Mouse (Mus musculus) thymus, postnatal 14 days (tissue): Measurements from ENCODE around the gene Klf13.

Source experiments
- DNase-seq: peaks from one replicate; pipeline ENCODE4 v3.0.0; 2021

Gene Klf13

GRCm38 (mm10) chr7:63947514-63948487, 9.1 kb upstream of the Klf13 start:
- DNase-seq: peak; percentile 42

- no peak for DNase-seq
Observed at GRCm38 (mm10) chr7:63943946-63944345, 5.2 kb upstream of the Klf13 start.

GRCm38 (mm10) chr7:63941501-63941900, 2.8 kb upstream of the Klf13 start:
- DNase-seq: no peak

GRCm38 (mm10) chr7:63941050-63941449, 2.3 kb upstream of the Klf13 start:
- no peak for DNase-seq

GRCm38 (mm10) chr7:63940321-63940720, 1.6 kb upstream of the Klf13 start:
- DNase-seq: no peak

GRCm38 (mm10) chr7:63939397-63939951, 759 bp upstream of the Klf13 start:
- DNase-seq: peak; percentile 96

GRCm38 (mm10) chr7:63938066-63938913, 425 bp downstream of the Klf13 start:
- peak; percentile 76 for DNase-seq

GRCm38 (mm10) chr7:63937236-63938065, 1.3 kb downstream of the Klf13 start:
- peak; percentile 95 for DNase-seq

GRCm38 (mm10) chr7:63936986-63937235, 1.8 kb downstream of the Klf13 start:
- no peak for DNase-seq

GRCm38 (mm10) chr7:63936188-63936985, 2.3 kb downstream of the Klf13 start:
- peak; percentile 83 for DNase-seq

- no peak for DNase-seq
Observed at GRCm38 (mm10) chr7:63935809-63936187, 2.9 kb downstream of the Klf13 start.

- no peak for DNase-seq
Observed at GRCm38 (mm10) chr7:63934530-63934929, 4.2 kb downstream of the Klf13 start.

- DNase-seq: no peak
Observed at GRCm38 (mm10) chr7:63933905-63934304, 4.8 kb downstream of the Klf13 start.

GRCm38 (mm10) chr7:63932461-63932860, 6.3 kb downstream of the Klf13 start:
- no peak for DNase-seq

GRCm38 (mm10) chr7:63930766-63931165, 7.9 kb downstream of the Klf13 start:
- DNase-seq: no peak

- DNase-seq: peak; percentile 66
Observed at GRCm38 (mm10) chr7:63930132-63930531, 8.6 kb downstream of the Klf13 start.

GRCm38 (mm10) chr7:63929080-63929479, 9.6 kb downstream of the Klf13 start:
- DNase-seq: no peak

- no peak for DNase-seq
Observed at GRCm38 (mm10) chr7:63927121-63927520, 11.6 kb downstream of the Klf13 start.

GRCm38 (mm10) chr7:63926492-63926891, 12.2 kb downstream of the Klf13 start:
- no peak for DNase-seq

GRCm38 (mm10) chr7:63925413-63926360, 13.0 kb downstream of the Klf13 start:
- DNase-seq: peak; percentile 76
